Mouse (Mus musculus): ENCODE data around the gene Uaca.

DNA sequence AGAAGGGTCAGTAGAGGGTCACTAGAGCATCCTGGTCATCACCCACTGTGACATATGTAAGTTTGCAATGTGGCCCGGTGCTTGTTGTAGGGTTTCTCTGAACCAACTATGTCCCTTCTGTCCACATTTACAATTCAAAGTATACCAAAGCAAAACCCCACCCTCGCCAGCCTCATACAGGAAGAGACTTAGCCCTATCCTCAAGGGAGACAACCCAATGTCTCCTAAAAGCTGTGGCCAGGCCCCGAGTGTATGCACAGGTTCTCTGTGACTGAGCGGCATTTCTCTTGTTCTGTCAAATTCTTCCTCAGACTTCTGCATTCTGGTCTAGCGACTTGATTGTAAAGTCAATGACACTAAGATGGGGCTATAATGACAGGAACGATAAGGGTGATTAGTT lies 99.2 kb downstream of the Uaca start:
- TF ChIP-seq CTCF (IDR thresholded peaks at IDR 0.05; ENCODE audit: control insufficient read depth, insufficient read depth, insufficient replicate concordance, low read depth, low read length) (no peak), POLR2A (IDR thresholded peaks at IDR 0.05; ENCODE audit: control insufficient read depth, low read depth, low read length) (no peak)
